Mouse (Mus musculus): ENCODE measurements around the gene Gatad2a. TPM values are rescaled to one million over a fixed set of nuclear protein-coding genes. Genes with fewer than 3 reads are reported as not detected.

Gene Gatad2a
- polyA plus RNA-seq, 1 experiment, result 36.9 TPM

- DNase-seq, result no peak
- H3K4me3 ChIP-seq (replicated peaks; ENCODE audit: insufficient read depth, low read depth, low read length), result no peak overlapping the region
- H3K27me3 ChIP-seq (ENCODE audit: control insufficient read depth, insufficient read depth, low read length), result no peaks in the 10 kb centered on the region
- no peak overlapping the region for H3K27ac ChIP-seq (ENCODE audit: insufficient read depth, low read length)
- TF ChIP-seq CTCF (IDR thresholded peaks at IDR 0.05; ENCODE audit: borderline replicate concordance, insufficient read depth, low read depth, low read length), result no peak
- TF ChIP-seq POLR2A (IDR thresholded peaks at IDR 0.05; ENCODE audit: borderline replicate concordance, insufficient read depth, low read length), result no peak
- no peaks in the 10 kb centered on the region for H3K4me1 ChIP-seq (ENCODE audit: control insufficient read depth, insufficient read depth, low read length)
- WGBS, result 86% methylated on average over 12 of the region's 12 CpGs
Measured at GRCm38 (mm10) chr8:69912478-69913074, 83.6 kb downstream of the Gatad2a start.

DNA sequence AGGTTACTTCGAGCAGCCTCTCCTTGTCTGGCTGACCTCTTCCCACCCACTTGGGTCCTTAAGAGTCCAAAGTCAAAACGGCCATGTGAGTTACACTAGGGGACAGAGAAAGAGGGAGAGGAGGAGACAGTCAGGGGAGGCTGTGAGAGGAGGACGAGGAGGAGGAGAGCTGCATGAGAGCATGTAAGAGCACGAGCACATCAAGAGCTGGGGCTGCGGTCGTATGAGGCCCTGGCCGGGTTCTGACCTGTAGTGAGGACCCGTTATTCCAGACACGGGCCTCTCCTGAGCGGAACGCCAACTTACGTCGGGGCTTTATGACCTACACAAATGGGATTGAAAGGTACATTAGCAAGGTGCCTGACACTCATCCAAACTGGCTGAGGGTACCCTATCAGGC lies 84.3 kb downstream of the Gatad2a start:
- H3K27me3 ChIP-seq (ENCODE audit: control insufficient read depth, insufficient read depth, low read length), result no peaks in the 10 kb centered on the region
- no peaks in the 10 kb centered on the region for H3K4me1 ChIP-seq (ENCODE audit: control insufficient read depth, insufficient read depth, low read length)
- WGBS, result 89% methylated on average over 13 of the region's 13 CpGs
- no peak for DNase-seq
- TF ChIP-seq POLR2A (IDR thresholded peaks at IDR 0.05; ENCODE audit: borderline replicate concordance, insufficient read depth, low read length), result no peak
- no peak for TF ChIP-seq CTCF (IDR thresholded peaks at IDR 0.05; ENCODE audit: borderline replicate concordance, insufficient read depth, low read depth, low read length)
- H3K27ac ChIP-seq (ENCODE audit: insufficient read depth, low read length), result no peak overlapping the region
- no peak overlapping the region for H3K4me3 ChIP-seq (replicated peaks; ENCODE audit: insufficient read depth, low read depth, low read length)

GRCm38 (mm10) chr8:69907106-69907505 lies 89.1 kb downstream of the Gatad2a start:
- no peak for TF ChIP-seq CTCF (IDR thresholded peaks at IDR 0.05; ENCODE audit: borderline replicate concordance, insufficient read depth, low read depth, low read length)
- TF ChIP-seq POLR2A (IDR thresholded peaks at IDR 0.05; ENCODE audit: borderline replicate concordance, insufficient read depth, low read length), result no peak
- no peaks in the 10 kb centered on the region for H3K27me3 ChIP-seq (ENCODE audit: control insufficient read depth, insufficient read depth, low read length)
- no peak overlapping the region for H3K4me3 ChIP-seq (replicated peaks; ENCODE audit: insufficient read depth, low read depth, low read length)
- H3K4me1 ChIP-seq (ENCODE audit: control insufficient read depth, insufficient read depth, low read length), result 0 out of 2 replicates have a peak, but pooled peaks cover 4% of the 10 kb centered on the region
- no peak overlapping the region for H3K27ac ChIP-seq (ENCODE audit: insufficient read depth, low read length)
- DNase-seq, result no peak
- WGBS, result 76% methylated on average over 2 of the region's 2 CpGs

GRCm38 (mm10) chr8:69906260-69906659 lies 89.9 kb downstream of the Gatad2a start:
- no peak overlapping the region for H3K27ac ChIP-seq (ENCODE audit: insufficient read depth, low read length)
- H3K27me3 ChIP-seq (ENCODE audit: control insufficient read depth, insufficient read depth, low read length), result no peaks in the 10 kb centered on the region
- TF ChIP-seq CTCF (IDR thresholded peaks at IDR 0.05; ENCODE audit: borderline replicate concordance, insufficient read depth, low read depth, low read length) (no peak), POLR2A (IDR thresholded peaks at IDR 0.05; ENCODE audit: borderline replicate concordance, insufficient read depth, low read length) (no peak)
- H3K4me1 ChIP-seq (ENCODE audit: control insufficient read depth, insufficient read depth, low read length), result 0 out of 2 replicates have a peak, but pooled peaks cover 4% of the 10 kb centered on the region
- no peak overlapping the region for H3K4me3 ChIP-seq (replicated peaks; ENCODE audit: insufficient read depth, low read depth, low read length)
- 91% methylated on average over 2 of the region's 2 CpGs for WGBS
- DNase-seq, result no peak

- Histone ChIP-seq H3K27ac (ENCODE audit: insufficient read depth, low read length) (no peak overlapping the region), H3K27me3 (ENCODE audit: control insufficient read depth, insufficient read depth, low read length) (no peaks in the 10 kb centered on the region), H3K4me1 (ENCODE audit: control insufficient read depth, insufficient read depth, low read length) (peaks cover 6% of the 10 kb centered on the region; the same call in 1 of the 2 replicates), H3K4me3 (replicated peaks; ENCODE audit: insufficient read depth, low read depth, low read length) (no peak overlapping the region)
- 82% methylated on average over 8 of the region's 8 CpGs for WGBS
- TF ChIP-seq POLR2A (IDR thresholded peaks at IDR 0.05; ENCODE audit: borderline replicate concordance, insufficient read depth, low read length) (no peak), CTCF (IDR thresholded peaks at IDR 0.05; ENCODE audit: borderline replicate concordance, insufficient read depth, low read depth, low read length) (no peak)
- no peak for DNase-seq
Measured at GRCm38 (mm10) chr8:69904096-69904495, 92.1 kb downstream of the Gatad2a start.

DNA sequence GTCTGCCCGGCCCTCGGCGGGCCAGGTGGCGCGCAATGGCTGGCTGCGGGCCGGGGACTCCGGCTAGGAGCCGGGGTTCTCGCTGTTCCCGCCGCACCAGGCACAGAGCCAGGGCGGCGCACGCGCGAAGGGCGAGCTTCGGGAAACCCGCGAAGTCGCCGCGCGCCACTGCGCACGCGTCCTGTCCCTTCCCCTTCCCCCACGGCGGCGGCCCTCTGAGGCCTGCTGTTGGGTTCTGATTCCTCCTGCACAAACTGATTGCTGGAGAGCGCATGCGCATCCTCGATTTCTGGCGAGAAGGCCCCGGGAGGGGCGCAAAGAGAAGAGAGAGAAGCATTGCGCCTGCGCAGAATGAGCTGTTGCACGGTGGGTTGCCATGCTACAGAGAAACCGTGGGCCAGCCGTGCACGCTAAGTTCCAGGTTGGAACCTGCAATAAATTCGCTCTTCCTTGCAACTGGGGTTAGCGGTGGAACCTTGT lies 93.1 kb downstream of the Gatad2a start:
- TF ChIP-seq CTCF (IDR thresholded peaks at IDR 0.05; ENCODE audit: borderline replicate concordance, insufficient read depth, low read depth, low read length), result no peak
- peak; percentile 90 for TF ChIP-seq POLR2A (IDR thresholded peaks at IDR 0.05; ENCODE audit: borderline replicate concordance, insufficient read depth, low read length)
- WGBS, result under 1% methylated on average over 45 of the region's 45 CpGs
- H3K4me1 ChIP-seq (ENCODE audit: control insufficient read depth, insufficient read depth, low read length), result peaks cover 8% of the 10 kb centered on the region
- peak overlapping the region; percentile 89 for H3K4me3 ChIP-seq (replicated peaks; ENCODE audit: insufficient read depth, low read depth, low read length)
- H3K27ac ChIP-seq (ENCODE audit: insufficient read depth, low read length), result peak overlapping the region; percentile 42
- H3K27me3 ChIP-seq (ENCODE audit: control insufficient read depth, insufficient read depth, low read length), result no peaks in the 10 kb centered on the region
- peak; percentile 99 to 100 for DNase-seq

GRCm38 (mm10) chr8:69902163-69903062 lies 93.8 kb downstream of the Gatad2a start, which contains the start of the genes Tssk6, Ndufa13 and Yjefn3:
TSS of gene Tssk6 (plus strand) at chr8:69902184.
TSS of gene Ndufa13 (minus strand) at chr8:69902558.
TSS of gene Yjefn3 (minus strand) at chr8:69902712.
- 2% methylated on average over 89 of the region's 89 CpGs for WGBS
- Histone ChIP-seq H3K4me1 (ENCODE audit: control insufficient read depth, insufficient read depth, low read length) (peaks cover 13% of the 10 kb centered on the region), H3K27ac (ENCODE audit: insufficient read depth, low read length) (peak within 1 kb of the TSS; percentile 88), H3K4me3 (replicated peaks; ENCODE audit: insufficient read depth, low read depth, low read length) (peak within 1 kb of the TSS; percentile 89), H3K27me3 (ENCODE audit: control insufficient read depth, insufficient read depth, low read length) (no peaks in the 10 kb centered on the region)
- peak; percentile 59 to 64 for DNase-seq
- TF ChIP-seq POLR2A (IDR thresholded peaks at IDR 0.05; ENCODE audit: borderline replicate concordance, insufficient read depth, low read length) (no peak), CTCF (IDR thresholded peaks at IDR 0.05; ENCODE audit: borderline replicate concordance, insufficient read depth, low read depth, low read length) (no peak)

All from cerebellum, adult 2 months (tissue).